Mouse (Mus musculus) spleen, adult 2 months (tissue): ENCODE results near the gene Ntn5.

Experiments used
- CTCF ChIP-seq: fragments of 200-500 bp; IDR thresholded peaks from 2 replicates; pipeline ENCODE4 v1.5.1; 2011; ENCODE audit warnings: mild to moderate bottlenecking, inconsistent platforms; ENCODE audit not compliant: insufficient read depth, insufficient read length, insufficient replicate concordance; ENCODE audit errors: extremely low read depth
- POLR2A ChIP-seq: fragments of 200-500 bp; IDR thresholded peaks from 2 replicates; pipeline ENCODE4 v1.6.1; 2011; ENCODE audit warnings: low read depth, low read length, inconsistent platforms

DNA sequence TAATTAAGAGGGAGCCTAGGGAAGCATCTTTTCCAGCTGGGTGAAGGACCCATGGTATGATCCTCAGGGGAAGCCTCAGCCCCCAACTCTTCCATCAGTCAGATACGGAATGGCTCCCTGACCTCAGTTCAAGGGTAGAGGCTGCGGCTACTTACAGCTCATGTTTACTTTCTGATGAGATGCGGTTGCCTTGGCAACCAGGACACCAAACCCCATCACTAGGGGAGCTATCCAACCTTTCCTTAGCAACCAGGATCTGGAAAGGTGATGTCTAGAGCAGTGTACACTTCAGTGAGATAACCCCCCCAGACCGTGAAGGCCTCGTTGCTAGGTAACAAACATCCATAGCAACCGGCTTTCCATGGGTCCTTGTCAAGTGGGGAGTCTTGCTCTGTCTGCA, 25.2 kb downstream of the Ntn5 start:
- no peak for TF ChIP-seq POLR2A
- no peak for TF ChIP-seq CTCF
